Mouse (Mus musculus): Measurements from ENCODE around the gene Mapk11. TPM values are rescaled to one million over a fixed set of nuclear protein-coding genes. Genes with fewer than 3 reads are reported as not detected.
A peak's percentile ranks its signal among the peaks of the same experiment; 100 is the strongest.

Gene Mapk11
- total RNA-seq, 2 experiments from 2014 or later: 24.7 to 28.2 TPM

Small RNAs within 50 kb of the gene (microRNA-seq; reads per million reads assigned to microRNA genes)
- gene Mir6958: 8.9 reads per million, percentile 28 among the genes with 10 or more reads in this experiment
- gene Mir7118: 3.4 reads per million, percentile 7 among the genes with 10 or more reads in this experiment

Other genes with a start within 250 kb of the Mapk11 start
- gene Ttll8, start 195.2 kb downstream of the Mapk11 start, total RNA-seq (2021): 1 to 10 TPM; 1.3 to 1.7 TPM
- gene Mlc1, start 170.6 kb downstream of the Mapk11 start, total RNA-seq (2021): 10 to 100 TPM; 89.8 to 93.9 TPM
- under 1 TPM in 1 of 2 experiments, not detected in 1; 0.85 TPM for gene Mov10l1, start 166.7 kb downstream of the Mapk11 start, total RNA-seq (2021)
- gene Panx2, start 89.9 kb downstream of the Mapk11 start, total RNA-seq (2021): 100 to 1,000 TPM; 106 to 111 TPM
- 10 to 100 TPM; 17.5 TPM for gene Trabd, start 74.5 kb downstream of the Mapk11 start, total RNA-seq (2021)
- gene Selenoo, start 60.5 kb downstream of the Mapk11 start, total RNA-seq (2021): 10 to 100 TPM; 19.1 to 20.6 TPM
- 10 to 100 TPM; 26.3 to 30.3 TPM for gene Tubgcp6, start 26.5 kb downstream of the Mapk11 start, total RNA-seq (2021)
- gene Hdac10, start 20.9 kb downstream of the Mapk11 start, total RNA-seq (2021): 10 to 100 TPM; 18.1 to 19.3 TPM
- gene Mapk12, start 8.9 kb downstream of the Mapk11 start, total RNA-seq (2021): 1 to 10 TPM; 5.0 to 5.3 TPM
- 10 to 100 TPM; 49.0 to 52.3 TPM for gene Plxnb2, start 31.2 kb upstream of the Mapk11 start, total RNA-seq (2021)
- 10 to 100 TPM; 41.4 to 41.8 TPM for gene Dennd6b, start 46.9 kb upstream of the Mapk11 start, total RNA-seq (2021)
- 100 to 1,000 TPM; 154 to 159 TPM for gene Ppp6r2, start 61.9 kb upstream of the Mapk11 start, total RNA-seq (2021)
- gene Sbf1, start 165.7 kb upstream of the Mapk11 start, total RNA-seq (2021): 100 to 1,000 TPM; 180 to 205 TPM
- gene Adm2, start 173.1 kb upstream of the Mapk11 start, total RNA-seq (2021): not detected
- not detected for gene Miox, start 184.8 kb upstream of the Mapk11 start, total RNA-seq (2021)
- 10 to 100 TPM; 17.2 to 23.0 TPM for gene Lmf2, start 206.0 kb upstream of the Mapk11 start, total RNA-seq (2021)
- 10 to 100 TPM; 88.3 to 93.1 TPM for gene Ncaph2, start 206.1 kb upstream of the Mapk11 start, total RNA-seq (2021)
- gene Sco2, start 224.2 kb upstream of the Mapk11 start, total RNA-seq (2021): 10 to 100 TPM; 28.6 to 30.5 TPM
- 1 to 10 TPM; 1.2 to 1.6 TPM for gene Tymp, start 227.4 kb upstream of the Mapk11 start, total RNA-seq (2021)
- 1 to 10 TPM in 1 of 2 experiments, under 1 TPM in 1; 0.77 to 1.1 TPM for gene Odf3b, start 229.7 kb upstream of the Mapk11 start, total RNA-seq (2021)
- gene Klhdc7b, start 235.3 kb upstream of the Mapk11 start, total RNA-seq (2021): not detected